Mouse (Mus musculus) c-Kit-positive CD71-positive TER-119-positive erythroid progenitor cells, embryonic 14.5 days (primary cell): Measurements from ENCODE around the gene Gm6685.
A peak's percentile ranks its signal among the peaks of the same experiment; 100 is the strongest.
"Not testable (repeated sequence)": the region's sequence is repeated elsewhere in the genome, so short reads cannot be mapped to it uniquely, and the experiment has no call there.

ENCODE experiments used
- DNase-seq: peaks from one replicate; pipeline ENCODE4 v3.0.0-alpha.2; 2013; ENCODE audit warnings: low spot score

Gm6685 gene

GRCm38 (mm10) chr11:28339224-28340150 lies at the start of gene Gm6685:
Gene Gm6685 (minus strand): TSS chr11:28339867.
- DNase-seq, result not testable (repeated sequence)

GRCm38 (mm10) chr11:28375891-28376290 lies 36.2 kb upstream of the Gm6685 start:
- no peak for DNase-seq

GRCm38 (mm10) chr11:28374636-28375035 lies 35.0 kb upstream of the Gm6685 start:
- DNase-seq, result no peak

GRCm38 (mm10) chr11:28371381-28371780 lies 31.7 kb upstream of the Gm6685 start:
- not testable (repeated sequence) for DNase-seq

- no peak for DNase-seq
These were observed 26.2 kb upstream of the Gm6685 start for GRCm38 (mm10) chr11:28365929-28366244.

GRCm38 (mm10) chr11:28365209-28365928 lies 25.7 kb upstream of the Gm6685 start:
- peak; percentile 5 for DNase-seq

- DNase-seq, result no peak
These were observed 3.8 kb upstream of the Gm6685 start for GRCm38 (mm10) chr11:28343465-28343864.

- DNase-seq, result no peak
These were observed 2.2 kb upstream of the Gm6685 start for GRCm38 (mm10) chr11:28341887-28342286.

GRCm38 (mm10) chr11:28327878-28328277 lies 11.8 kb downstream of the Gm6685 start:
- DNase-seq, result no peak

GRCm38 (mm10) chr11:28313396-28313795 lies 26.3 kb downstream of the Gm6685 start:
- no peak for DNase-seq

GRCm38 (mm10) chr11:28307723-28308122 lies 31.9 kb downstream of the Gm6685 start:
- no peak for DNase-seq

- no peak for DNase-seq
These were observed 49.2 kb downstream of the Gm6685 start for GRCm38 (mm10) chr11:28290440-28290839.
